Mouse (Mus musculus) myocyte (in vitro differentiated cells): ENCODE results near the gene Theg.

Source experiments
- MAX ChIP-seq: IDR thresholded peaks from one replicate; pipeline ENCODE4 v1.6.1; 2011; ENCODE audit warnings: low read depth, mild to moderate bottlenecking, control low read depth
- POLR2AphosphoS2 ChIP-seq: IDR thresholded peaks from one replicate; pipeline ENCODE4 v1.6.1; 2011; ENCODE audit warnings: low read depth, control low read depth; ENCODE audit not compliant: insufficient read length
- TCF12 ChIP-seq: IDR thresholded peaks from one replicate; pipeline ENCODE4 v1.6.1; 2011; ENCODE audit warnings: mild to moderate bottlenecking, control low read depth; ENCODE audit not compliant: poor library complexity, insufficient read depth, severe bottlenecking

DNA sequence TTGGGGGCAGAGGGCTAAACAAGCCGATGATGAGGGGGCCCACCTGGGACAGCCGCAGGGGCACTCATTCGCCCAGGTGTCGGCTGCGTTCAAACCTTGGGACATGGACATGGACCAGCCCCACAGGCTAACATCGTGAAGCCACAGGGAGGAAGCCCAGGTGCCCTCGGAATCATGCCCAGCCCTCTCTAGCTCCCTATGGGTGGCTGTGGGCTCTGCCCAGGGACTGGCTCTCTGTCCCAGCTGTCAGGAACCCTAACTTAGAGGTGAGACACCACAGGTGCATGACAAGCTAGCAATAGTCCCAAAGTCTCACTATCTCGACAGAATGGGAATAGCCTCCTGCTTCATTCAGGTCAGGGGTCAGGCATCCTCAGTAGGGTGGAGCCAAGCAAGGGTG is 34.6 kb downstream of the Theg start:
- no peak for TF ChIP-seq POLR2AphosphoS2
- TF ChIP-seq TCF12: no peak
- no peak for TF ChIP-seq MAX
